Mouse (Mus musculus): Measurements from ENCODE around the gene Ptprj.

- no peak for TF ChIP-seq CTCF (IDR thresholded peaks at IDR 0.05; ENCODE audit: borderline replicate concordance, insufficient read depth, low read depth, low read length)
- TF ChIP-seq POLR2A (IDR thresholded peaks at IDR 0.05; ENCODE audit: borderline replicate concordance, insufficient read depth, low read length) = no peak
Measured at GRCm38 (mm10) chr2:90566046-90566445, 14.4 kb downstream of the Ptprj start.

Data from cerebellum, adult 2 months (tissue).